Mouse (Mus musculus) midbrain, embryonic 16.5 days (tissue): ENCODE data around the gene Mcidas. TPM values are rescaled to one million over a fixed set of nuclear protein-coding genes. Genes with fewer than 3 reads are reported as not detected.

Source experiments
- ATAC-seq: fragments of 200-750 bp; cut with Nextera tagmentation; 2 replicates; pipeline ENCODE4 v1.8.0; 2017; ENCODE audit warnings: moderate TSS enrichment
- H3K27ac ChIP-seq: fragments of 300-500 bp; sonication (generic); 2 replicates; pipeline ENCODE4 v1.5.1; 2014; ENCODE audit warnings: mild to moderate bottlenecking, low read length, mixed read lengths
- H3K27me3 ChIP-seq: fragments of 300-500 bp; sonication (generic); 2 replicates; pipeline ENCODE4 v1.6.1; 2014; ENCODE audit warnings: low read depth, low read length, mixed read lengths; ENCODE audit not compliant: control insufficient read depth, insufficient read depth
- H3K36me3 ChIP-seq: fragments of 300-500 bp; sonication (generic); 2 replicates; pipeline ENCODE4 v1.6.1; 2014; ENCODE audit warnings: mild to moderate bottlenecking, low read length, moderate library complexity, mixed read lengths; ENCODE audit not compliant: control insufficient read depth, insufficient read depth
- H3K4me1 ChIP-seq: fragments of 300-500 bp; sonication (generic); 2 replicates; pipeline ENCODE4 v1.6.1; 2014; ENCODE audit warnings: mild to moderate bottlenecking, low read length, mixed read lengths; ENCODE audit not compliant: control insufficient read depth, insufficient read depth
- H3K4me2 ChIP-seq: fragments of 300-500 bp; sonication (generic); 2 replicates; pipeline ENCODE4 v1.6.1; 2014; ENCODE audit warnings: mild to moderate bottlenecking, low read length, mixed read lengths
- H3K4me3 ChIP-seq: fragments of 300-500 bp; sonication (generic); 2 replicates; pipeline ENCODE4 v1.5.1; 2014; ENCODE audit warnings: low read depth, mild to moderate bottlenecking, low read length, moderate library complexity, mixed read lengths
- H3K9ac ChIP-seq: fragments of 300-500 bp; sonication (generic); 2 replicates; pipeline ENCODE4 v1.6.1; 2014; ENCODE audit warnings: low read depth, low read length, mixed read lengths
- H3K9me3 ChIP-seq: fragments of 300-500 bp; sonication (generic); replicated peaks from 2 replicates; pipeline ENCODE4 v1.6.1; 2014; ENCODE audit warnings: mild to moderate bottlenecking, low read length, mixed read lengths; ENCODE audit not compliant: control insufficient read depth, poor library complexity, severe bottlenecking
- WGBS: fragments of 180-500 bp; shearing (Covaris S2); extraction: QIAGEN DNeasy Blood & Tissue Kit; methylation state at CpG from one replicate; pipeline ENCODE4 v1.1.7; 2014; 5-methylcytosine and 5-hydroxymethylcytosine counted together
- microRNA counts: library from miRNA; unstranded; fragments of <30 nt; microRNA quantifications from one replicate; lab custom pipeline; 2016
- microRNA-seq: library from miRNA; unstranded; fragments of <30 nt; microRNA quantifications from one replicate; pipeline ENCODE4, GENCODE M21; 2017
- polyA plus RNA-seq: library from polyadenylated mRNA; unstranded; fragments of >200 nt; fragmentation: Nextera tagmentation; extraction: Ambion mirVana; gene quantifications from 2 replicates; pipeline ENCODE4 v1.2.1, GENCODE M21; 2015

Mcidas gene
- polyA plus RNA-seq, 1 experiment from 2014 or later: 0.57 TPM

- H3K4me2 ChIP-seq: peak within 1 kb of the TSS; percentile 81
- peak within 1 kb of the TSS; percentile 31; the same call in 1 of the 2 replicates for H3K27ac ChIP-seq
- peak within 1 kb of the TSS; percentile 50 for H3K4me3 ChIP-seq
- no peaks in the 10 kb centered on the region for H3K4me1 ChIP-seq
- ATAC-seq: peak; percentile 91
- 4% methylated on average over 21 of the region's 21 CpGs for WGBS
- H3K9me3 ChIP-seq: no peaks in the 10 kb centered on the region
- H3K9ac ChIP-seq: peak within 1 kb of the TSS; percentile 59
- no peaks in the 10 kb centered on the region for H3K27me3 ChIP-seq
- no peaks in the 10 kb centered on the region for H3K36me3 ChIP-seq
These were observed 52.7 kb downstream of the Mcidas start, which contains the start of gene Gpx8 for GRCm38 (mm10) chr13:113046211-113046883. Gene Gpx8 (minus strand): TSS chr13:113046410.

- H3K27me3 ChIP-seq: no peaks in the 10 kb centered on the region
- H3K4me1 ChIP-seq: no peaks in the 10 kb centered on the region
- no peaks in the 10 kb centered on the region for H3K36me3 ChIP-seq
- peak; percentile 87 for ATAC-seq
- H3K9ac ChIP-seq: no peak overlapping the region
- no peak overlapping the region for H3K4me3 ChIP-seq
- no peaks in the 10 kb centered on the region for H3K9me3 ChIP-seq
- H3K27ac ChIP-seq: no peak overlapping the region
- H3K4me2 ChIP-seq: peak overlapping the region; percentile 81; the same call in 1 of the 2 replicates
These were observed 53.4 kb downstream of the Mcidas start for GRCm38 (mm10) chr13:113047018-113047417.

DNA sequence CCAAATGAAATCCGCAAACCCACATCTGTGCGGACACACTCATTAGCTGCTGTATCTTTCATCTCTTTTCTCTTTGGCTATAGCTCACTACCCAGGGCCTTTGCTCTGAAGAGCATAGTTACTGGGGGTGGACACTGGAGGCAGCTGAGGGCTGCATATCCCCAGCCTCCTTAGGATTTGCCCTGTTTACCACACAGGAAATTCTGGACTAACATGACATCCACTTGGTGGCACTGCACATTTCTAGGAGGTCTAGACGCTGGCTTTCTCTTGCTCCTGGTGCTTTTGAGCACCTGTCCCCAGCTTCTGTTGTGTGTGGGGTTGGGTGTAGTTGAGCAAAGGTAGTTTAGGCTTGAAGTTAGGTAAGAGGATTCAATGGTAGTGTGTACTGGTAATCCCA is 54.0 kb downstream of the Mcidas start:
- no peak overlapping the region for H3K4me2 ChIP-seq
- H3K27me3 ChIP-seq: no peaks in the 10 kb centered on the region
- H3K4me3 ChIP-seq: no peak overlapping the region
- H3K4me1 ChIP-seq: no peaks in the 10 kb centered on the region
- ATAC-seq: no peak
- no peak overlapping the region for H3K27ac ChIP-seq
- H3K36me3 ChIP-seq: no peaks in the 10 kb centered on the region
- no peak overlapping the region for H3K9ac ChIP-seq
- H3K9me3 ChIP-seq: no peaks in the 10 kb centered on the region
- WGBS: 69% methylated on average over 3 of the region's 3 CpGs

MicroRNAs encoded within 50 kb of the gene (microRNA counts, 519-probe panel; counts per million panel counts)
- microRNA mmu-miR-449a (lab: Ali Mortazavi, UCI) (2,432 counts per million, percentile 72 among the panel's probes with 10 or more counts), microRNA mmu-miR-449b (lab: Ali Mortazavi, UCI) (1,605 counts per million, percentile 31 among the panel's probes with 10 or more counts), microRNA mmu-miR-449c (lab: Ali Mortazavi, UCI) (386 counts per million, percentile 18 among the panel's probes with 10 or more counts)

Small RNA genes within 50 kb of the gene (microRNA-seq; reads per million reads assigned to microRNA genes)
- gene Mir449a: 2,433 reads per million, percentile 85 among the genes with 10 or more reads in this experiment
- gene Mir449b: 1.0 reads per million
- 1.4 reads per million for gene Mir449c

Other genes starting within 250 kb of the Mcidas start
- 58.7 and 69.5 TPM in 2 replicates for gene Plpp1, start 193.1 kb upstream of the Mcidas start, polyA plus RNA-seq
- 57.3 and 64.1 TPM in 2 replicates for gene Mtrex, start 66.4 kb upstream of the Mcidas start, polyA plus RNA-seq
- gene Dhx29, start 66.4 kb upstream of the Mcidas start, polyA plus RNA-seq: 30.0 and 30.4 TPM in 2 replicates
- gene Ccno, start 6.0 kb upstream of the Mcidas start, polyA plus RNA-seq: 1.2 and 1.5 TPM in 2 replicates
- gene Cdc20b, start 41.3 kb downstream of the Mcidas start, polyA plus RNA-seq: 0.51 and 0.55 TPM in 2 replicates
- gene Gpx8, start 52.6 kb downstream of the Mcidas start, polyA plus RNA-seq: 38.4 and 40.5 TPM in 2 replicates
- gene Gzma, start 107.1 kb downstream of the Mcidas start, polyA plus RNA-seq: not detected in 2 replicates
- gene Esm1, start 215.8 kb downstream of the Mcidas start, polyA plus RNA-seq: 1.8 and 2.1 TPM in 2 replicates
- 0.14 and 0.26 TPM in 2 replicates for gene Gzmk, start 232.1 kb downstream of the Mcidas start, polyA plus RNA-seq